Mouse (Mus musculus): ENCODE measurements at regions not wholly inside any gene's neighbourhood (a gene's known extent, or its start where the extent isn't known, plus 50 kb on each side); places are given as distances from the start of the nearest gene placed in this dataset.

GRCm38 (mm10) chr10:120561821-120562220, 85.6 kb upstream of the Hmga2 start:
- no peak for TF ChIP-seq POLR2A (IDR thresholded peaks at IDR 0.05; ENCODE audit: borderline replicate concordance, extremely low read depth, low read depth, low read length)
- no peak for TF ChIP-seq CTCF (IDR thresholded peaks at IDR 0.05; ENCODE audit: insufficient read depth, low read length)

Data from lung, adult 2 months (tissue).